Mouse (Mus musculus) lung, embryonic 15.5 days (tissue): ENCODE results near the gene Cep162. TPM values are rescaled to one million over a fixed set of nuclear protein-coding genes. Genes with fewer than 3 reads are reported as not detected.
A peak's percentile ranks its signal among the peaks of the same experiment; 100 is the strongest.

Experiments used
- ATAC-seq: fragments of 200-750 bp; cut with Nextera tagmentation; 2 replicates; pipeline ENCODE4 v1.8.0; 2017; ENCODE audit warnings: moderate number of reproducible peaks, borderline replicate concordance; ENCODE audit not compliant: low FRiP score, low TSS enrichment; ENCODE audit errors: extremely low read depth
- H3K27ac ChIP-seq: fragments of 300-500 bp; sonication (generic); 2 replicates; pipeline ENCODE4 v1.5.1; 2015; ENCODE audit warnings: moderate library complexity, mild to moderate bottlenecking, inconsistent platforms
- H3K27me3 ChIP-seq: fragments of 300-500 bp; sonication (generic); 2 replicates; pipeline ENCODE4 v1.6.1; 2015; ENCODE audit warnings: inconsistent platforms
- H3K36me3 ChIP-seq: fragments of 300-500 bp; sonication (generic); 2 replicates; pipeline ENCODE4 v1.6.1; 2015; ENCODE audit warnings: inconsistent platforms
- H3K4me1 ChIP-seq: fragments of 300-500 bp; sonication (generic); 2 replicates; pipeline ENCODE4 v1.6.1; 2015; ENCODE audit warnings: inconsistent platforms
- H3K4me2 ChIP-seq: fragments of 300-500 bp; sonication (generic); 2 replicates; pipeline ENCODE4 v1.6.1; 2015; ENCODE audit warnings: inconsistent platforms, mild to moderate bottlenecking, moderate library complexity
- H3K4me3 ChIP-seq: fragments of 300-500 bp; sonication (generic); 2 replicates; pipeline ENCODE4 v1.5.1; 2015; ENCODE audit warnings: mild to moderate bottlenecking, inconsistent platforms
- H3K9ac ChIP-seq: fragments of 300-500 bp; sonication (generic); 2 replicates; pipeline ENCODE4 v1.6.1; 2015; ENCODE audit warnings: inconsistent platforms
- H3K9me3 ChIP-seq: fragments of 300-500 bp; sonication (generic); 2 replicates; pipeline ENCODE4 v1.6.1; 2016; ENCODE audit warnings: inconsistent platforms
- WGBS: fragments of 180-500 bp; shearing (Covaris S2); methylation state at CpG from one replicate; pipeline ENCODE4 v1.1.7; 2015; 5-methylcytosine and 5-hydroxymethylcytosine counted together
- polyA plus RNA-seq: library from polyadenylated mRNA; unstranded; fragments of >200 nt; fragmentation: Nextera tagmentation; extraction: Ambion mirVana; gene quantifications from 2 replicates; pipeline ENCODE4 v1.2.1, GENCODE M21; 2015

Gene Cep162
- polyA plus RNA-seq = 6.4 TPM in 2 replicates

DNA sequence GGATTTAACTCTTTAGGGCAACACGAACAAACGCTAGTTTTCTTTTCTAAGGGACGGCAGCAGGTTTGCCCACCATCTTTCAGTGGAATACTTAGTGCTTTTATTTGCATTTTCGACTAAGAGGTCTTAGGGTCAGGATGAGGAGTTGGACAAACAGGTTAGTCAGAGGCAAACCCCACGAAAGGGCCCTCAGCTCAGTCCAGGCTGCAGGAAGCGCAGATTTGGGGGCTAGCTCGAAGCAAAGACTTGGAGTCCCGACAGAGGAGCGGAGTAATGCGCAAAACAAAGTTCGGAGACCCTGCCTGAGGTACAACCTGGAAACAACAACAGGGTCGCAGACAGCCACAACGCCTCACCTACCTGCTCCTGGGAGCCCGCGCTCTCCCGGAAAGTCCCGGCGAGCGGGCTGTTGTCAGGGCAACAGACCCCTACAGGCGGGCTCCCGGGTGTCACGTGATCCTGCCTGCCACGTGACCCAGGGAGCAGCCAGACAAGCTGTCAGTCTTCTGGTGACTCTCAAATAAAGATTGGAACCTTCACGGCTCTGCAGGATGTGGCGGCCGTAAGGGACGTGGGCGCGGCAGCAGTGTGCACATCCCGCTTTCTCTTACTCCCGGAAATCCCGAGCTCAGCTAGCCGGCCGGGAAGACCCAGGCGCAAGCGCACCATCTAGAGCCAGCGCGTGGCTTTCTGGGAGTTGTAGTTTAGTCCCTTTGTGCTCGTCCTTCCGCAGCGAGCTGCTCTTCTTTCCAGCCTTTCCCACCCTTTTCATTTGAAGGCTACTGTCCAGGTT is at the start of gene Cep162:
Cep162 (minus strand) TSS at position 634 of the 793 bp plus-strand sequence.
- ATAC-seq = peak; percentile 98
- Histone ChIP-seq H3K4me1 (0 out of 2 replicates have a peak, but pooled peaks cover 2% of the 10 kb centered on the region), H3K27ac (peak within 1 kb of the TSS; percentile 62), H3K9ac (peak within 1 kb of the TSS; percentile 57), H3K9me3 (no peaks in the 10 kb centered on the region), H3K4me2 (peak within 1 kb of the TSS; percentile 63), H3K36me3 (no peaks in the 10 kb centered on the region), H3K4me3 (peak within 1 kb of the TSS; percentile 60), H3K27me3 (no peaks in the 10 kb centered on the region)
- under 1% methylated on average over 41 of the region's 41 CpGs for WGBS

DNA sequence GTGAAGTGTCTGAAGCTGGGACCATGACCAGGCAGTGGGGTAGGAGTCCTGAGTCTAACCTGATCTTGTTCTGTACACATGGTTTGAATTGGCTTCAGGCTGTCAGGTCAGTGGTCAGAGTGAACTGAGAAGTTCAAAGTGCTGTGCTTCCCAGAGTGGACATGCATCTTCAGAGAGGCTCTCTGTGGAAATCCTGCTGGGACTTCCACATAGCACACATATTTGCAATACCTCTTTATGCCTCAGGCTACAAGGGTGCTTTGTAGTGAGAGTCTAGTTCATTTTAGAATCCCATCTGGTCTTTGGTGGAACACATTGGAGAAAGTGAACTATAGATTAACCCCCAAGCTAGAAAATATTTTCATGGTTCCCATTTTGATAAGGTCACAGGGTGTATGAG is 47.9 kb upstream of the Cep162 start:
- ATAC-seq = no peak
- H3K9me3 ChIP-seq = no peaks in the 10 kb centered on the region
- no peaks in the 10 kb centered on the region for H3K36me3 ChIP-seq
- H3K27me3 ChIP-seq = no peaks in the 10 kb centered on the region
- H3K4me1 ChIP-seq = no peaks in the 10 kb centered on the region
- H3K4me3 ChIP-seq = no peak overlapping the region
- no peak overlapping the region for H3K27ac ChIP-seq
- no peak overlapping the region for H3K4me2 ChIP-seq
- no peak overlapping the region for H3K9ac ChIP-seq

DNA sequence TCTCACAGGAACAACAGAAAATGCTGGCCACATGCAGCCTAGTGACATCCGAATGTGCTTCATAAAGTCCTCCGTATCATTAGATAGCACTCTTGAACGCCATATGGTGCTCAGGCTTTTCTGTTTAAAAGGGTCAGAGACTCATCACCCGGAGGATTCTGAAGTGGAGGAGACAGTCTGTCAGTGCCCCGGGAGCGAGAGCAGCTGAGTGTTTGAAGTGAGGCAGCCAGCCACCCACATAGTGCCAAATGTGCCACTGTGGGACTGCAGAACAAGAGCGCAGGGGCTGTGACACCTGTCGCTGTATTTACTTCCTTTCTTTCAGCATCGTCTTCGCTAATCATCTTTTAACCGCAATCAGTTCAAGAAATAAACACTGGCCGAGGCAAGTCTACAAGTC is 43.6 kb upstream of the Cep162 start:
- Histone ChIP-seq H3K9me3 (no peaks in the 10 kb centered on the region), H3K4me1 (no peaks in the 10 kb centered on the region), H3K36me3 (no peaks in the 10 kb centered on the region), H3K4me3 (no peak overlapping the region), H3K9ac (no peak overlapping the region), H3K4me2 (no peak overlapping the region), H3K27me3 (no peaks in the 10 kb centered on the region), H3K27ac (no peak overlapping the region)
- WGBS = 30% methylated on average over 12 of the region's 12 CpGs
- ATAC-seq = no peak

DNA sequence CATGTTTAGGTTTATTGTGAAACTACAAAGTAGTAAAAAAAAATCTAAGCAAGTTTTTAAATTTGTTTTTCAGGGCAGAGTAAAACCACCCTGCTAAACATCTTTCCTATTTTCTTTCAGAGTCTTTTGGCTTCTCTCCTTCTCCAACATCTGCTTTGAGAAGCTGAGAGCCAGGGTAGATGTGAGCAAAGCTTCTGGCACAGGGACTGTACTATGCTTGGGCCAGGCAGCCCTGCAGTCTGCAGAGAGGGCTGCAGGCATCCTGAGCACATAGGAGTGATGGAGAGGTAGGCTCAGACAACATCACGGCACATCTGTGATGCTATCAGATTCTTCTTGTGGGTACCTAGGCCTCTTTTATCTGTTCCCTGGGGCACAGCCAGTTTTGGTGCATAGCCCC is 42.2 kb upstream of the Cep162 start:
- H3K4me2 ChIP-seq = no peak overlapping the region
- no peaks in the 10 kb centered on the region for H3K4me1 ChIP-seq
- H3K4me3 ChIP-seq = no peak overlapping the region
- no peak overlapping the region for H3K9ac ChIP-seq
- H3K27me3 ChIP-seq = no peaks in the 10 kb centered on the region
- no peak for ATAC-seq
- WGBS = 59% methylated on average over 1 of the region's 1 CpGs
- no peaks in the 10 kb centered on the region for H3K36me3 ChIP-seq
- H3K9me3 ChIP-seq = no peaks in the 10 kb centered on the region
- H3K27ac ChIP-seq = no peak overlapping the region

DNA sequence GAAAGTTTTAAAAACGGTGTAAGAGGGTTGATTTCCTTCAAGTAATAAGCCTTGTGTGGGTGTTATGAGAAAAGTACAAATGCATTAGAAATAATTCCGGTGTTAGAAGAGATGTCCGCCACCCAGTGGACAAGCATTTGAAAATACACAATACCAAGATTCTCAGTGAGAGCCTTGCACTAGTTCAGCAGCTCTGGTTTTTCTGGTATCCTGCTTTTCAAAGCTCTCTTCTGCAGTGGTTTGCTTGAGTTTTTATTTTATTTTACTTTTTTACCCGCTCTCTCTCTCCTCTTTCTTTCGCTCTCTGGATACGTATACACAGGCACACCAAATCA is 327 bp upstream of the Cep162 start:
- Histone ChIP-seq H3K27me3 (no peaks in the 10 kb centered on the region), H3K9ac (peak overlapping the region; percentile 57; the same call in 1 of the 2 replicates), H3K9me3 (no peaks in the 10 kb centered on the region), H3K4me3 (peak overlapping the region; percentile 60), H3K27ac (peak overlapping the region; percentile 62; the same call in 1 of the 2 replicates), H3K4me2 (peak overlapping the region; percentile 63), H3K4me1 (0 out of 2 replicates have a peak, but pooled peaks cover 2% of the 10 kb centered on the region), H3K36me3 (no peaks in the 10 kb centered on the region)
- ATAC-seq = peak; percentile 69
- WGBS = 18% methylated on average over 6 of the region's 6 CpGs

DNA sequence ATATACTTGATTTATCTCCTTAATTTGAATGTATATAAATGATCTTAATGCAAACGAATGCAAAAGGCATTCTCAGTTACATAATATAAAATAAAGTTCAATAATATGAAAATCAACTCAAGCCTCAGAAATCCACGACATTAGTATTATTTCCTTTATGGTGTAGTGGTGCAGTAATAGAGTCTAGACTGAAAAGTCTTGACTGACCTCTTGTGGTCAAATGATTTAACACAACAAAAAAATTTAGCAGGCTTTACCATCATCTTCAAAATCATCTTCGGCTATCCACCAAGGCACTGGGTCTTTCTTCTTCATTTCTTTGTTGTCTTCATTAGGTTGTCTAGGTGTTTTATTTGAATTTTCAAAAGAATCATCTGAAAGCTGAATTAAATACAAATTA is 7.2 kb downstream of the Cep162 start:
- no peak overlapping the region for H3K4me2 ChIP-seq
- ATAC-seq = no peak
- H3K4me3 ChIP-seq = no peak overlapping the region
- H3K9ac ChIP-seq = no peak overlapping the region
- H3K36me3 ChIP-seq = peaks cover 14% of the 10 kb centered on the region; the same call in 1 of the 2 replicates
- no peaks in the 10 kb centered on the region for H3K9me3 ChIP-seq
- H3K27ac ChIP-seq = no peak overlapping the region
- H3K4me1 ChIP-seq = no peaks in the 10 kb centered on the region
- H3K27me3 ChIP-seq = no peaks in the 10 kb centered on the region
- WGBS = 36% methylated on average over 3 of the region's 3 CpGs

DNA sequence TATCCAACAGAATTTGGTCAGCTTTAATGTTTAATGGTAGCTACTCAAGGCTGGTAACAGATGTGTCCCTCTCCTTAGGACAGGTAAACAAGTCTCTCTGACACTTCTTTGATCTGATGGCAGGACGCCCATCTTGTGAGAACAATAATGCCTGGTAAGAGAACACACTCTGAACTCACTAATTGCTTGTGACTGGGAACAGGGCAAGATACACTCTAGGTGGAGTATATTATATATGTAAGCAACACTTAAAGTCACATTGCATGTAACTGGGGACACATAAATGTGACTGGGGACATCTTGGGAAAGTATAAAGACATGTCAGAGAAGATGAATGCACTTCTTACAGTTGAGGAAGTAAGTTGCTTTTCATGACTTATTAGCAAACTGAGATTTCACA is 7.7 kb downstream of the Cep162 start:
- H3K9me3 ChIP-seq = no peaks in the 10 kb centered on the region
- no peak overlapping the region for H3K9ac ChIP-seq
- H3K4me1 ChIP-seq = no peaks in the 10 kb centered on the region
- peaks cover 14% of the 10 kb centered on the region; the same call in 1 of the 2 replicates for H3K36me3 ChIP-seq
- H3K27ac ChIP-seq = no peak overlapping the region
- no peak for ATAC-seq
- no peak overlapping the region for H3K4me2 ChIP-seq
- WGBS = 83% methylated on average over 1 of the region's 1 CpGs
- H3K27me3 ChIP-seq = no peaks in the 10 kb centered on the region
- no peak overlapping the region for H3K4me3 ChIP-seq

DNA sequence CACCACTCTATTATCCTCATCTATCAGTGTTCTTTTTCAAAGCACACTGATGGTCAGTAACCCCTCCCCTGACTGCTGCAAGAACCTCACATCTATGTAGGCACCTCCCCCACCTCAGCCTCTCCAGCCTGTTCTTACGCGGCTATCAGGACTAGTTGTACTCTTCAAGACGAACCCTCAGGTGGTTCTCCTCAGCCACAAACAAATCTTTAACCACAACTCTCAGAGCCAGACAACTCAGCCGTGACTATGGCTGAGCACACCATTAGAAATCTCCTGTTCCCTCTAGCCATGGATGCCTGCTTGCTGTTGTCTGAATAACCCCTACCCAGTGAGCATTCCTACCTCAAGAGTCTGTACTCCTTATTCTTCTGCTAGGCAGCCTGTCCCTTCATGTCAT is 42.1 kb downstream of the Cep162 start:
- ATAC-seq = no peak
- no peak overlapping the region for H3K9ac ChIP-seq
- no peaks in the 10 kb centered on the region for H3K27me3 ChIP-seq
- no peak overlapping the region for H3K4me2 ChIP-seq
- no peak overlapping the region for H3K27ac ChIP-seq
- H3K4me1 ChIP-seq = no peaks in the 10 kb centered on the region
- no peak overlapping the region for H3K4me3 ChIP-seq
- H3K36me3 ChIP-seq = peaks cover 12% of the 10 kb centered on the region; the same call in 1 of the 2 replicates
- WGBS = 71% methylated on average over 4 of the region's 4 CpGs
- H3K9me3 ChIP-seq = no peaks in the 10 kb centered on the region

DNA sequence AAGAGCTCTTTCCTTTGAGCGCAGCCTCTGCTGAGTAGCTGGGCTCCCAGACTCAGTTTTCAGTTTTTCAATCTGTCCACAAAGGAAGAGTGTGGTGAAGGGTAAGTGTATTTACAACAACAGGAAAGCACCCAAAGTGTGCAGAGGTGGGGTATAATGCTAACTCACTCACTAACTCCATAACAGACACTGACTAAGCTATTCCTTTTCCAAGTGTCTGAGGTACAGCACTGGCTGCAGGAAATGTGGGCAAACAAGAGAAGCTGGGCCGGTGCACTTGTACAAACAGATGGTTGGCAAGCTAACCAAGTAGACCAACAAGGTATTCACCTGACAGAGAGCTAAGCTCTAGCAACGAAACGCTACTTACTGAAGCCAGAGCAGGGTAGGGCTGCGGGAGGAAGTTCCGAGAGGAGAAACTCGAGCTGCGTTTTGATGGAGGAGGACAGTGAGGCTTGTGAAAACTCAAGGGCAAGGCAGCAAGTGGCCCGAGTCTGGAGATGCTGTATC is 44.5 kb downstream of the Cep162 start:
- H3K9me3 ChIP-seq = no peaks in the 10 kb centered on the region
- H3K4me1 ChIP-seq = no peaks in the 10 kb centered on the region
- H3K9ac ChIP-seq = no peak overlapping the region
- no peaks in the 10 kb centered on the region for H3K27me3 ChIP-seq
- H3K4me3 ChIP-seq = no peak overlapping the region
- no peak overlapping the region for H3K4me2 ChIP-seq
- H3K27ac ChIP-seq = peak overlapping the region; percentile 68
- peak; percentile 79 for ATAC-seq
- peaks cover 13% of the 10 kb centered on the region; the same call in 1 of the 2 replicates for H3K36me3 ChIP-seq
- 72% methylated on average over 9 of the region's 9 CpGs for WGBS

DNA sequence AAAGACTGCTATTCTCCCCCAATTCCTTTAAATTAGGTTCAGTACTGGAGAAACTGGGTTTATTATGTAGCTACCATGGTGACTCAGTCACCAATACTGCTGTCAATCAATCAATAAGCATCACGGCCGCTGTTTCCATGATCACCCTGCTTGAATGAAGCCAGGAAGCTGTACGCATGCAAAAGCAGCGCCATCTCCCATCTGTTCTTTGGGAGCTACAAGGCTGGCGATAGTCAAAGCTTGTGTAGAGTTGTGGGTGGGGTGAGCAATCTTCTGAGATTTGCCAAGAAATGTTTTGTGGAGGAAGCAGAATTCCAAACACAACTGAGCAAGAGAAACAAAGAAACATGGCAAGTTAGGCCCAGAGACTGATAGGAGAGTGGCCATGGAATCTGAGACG is 52.9 kb downstream of the Cep162 start:
- Histone ChIP-seq H3K27me3 (no peaks in the 10 kb centered on the region), H3K4me3 (no peak overlapping the region), H3K9ac (no peak overlapping the region), H3K36me3 (peaks cover 29% of the 10 kb centered on the region), H3K27ac (no peak overlapping the region), H3K9me3 (no peaks in the 10 kb centered on the region), H3K4me2 (no peak overlapping the region), H3K4me1 (no peaks in the 10 kb centered on the region)
- ATAC-seq = no peak
- 91% methylated on average over 6 of the region's 6 CpGs for WGBS

DNA sequence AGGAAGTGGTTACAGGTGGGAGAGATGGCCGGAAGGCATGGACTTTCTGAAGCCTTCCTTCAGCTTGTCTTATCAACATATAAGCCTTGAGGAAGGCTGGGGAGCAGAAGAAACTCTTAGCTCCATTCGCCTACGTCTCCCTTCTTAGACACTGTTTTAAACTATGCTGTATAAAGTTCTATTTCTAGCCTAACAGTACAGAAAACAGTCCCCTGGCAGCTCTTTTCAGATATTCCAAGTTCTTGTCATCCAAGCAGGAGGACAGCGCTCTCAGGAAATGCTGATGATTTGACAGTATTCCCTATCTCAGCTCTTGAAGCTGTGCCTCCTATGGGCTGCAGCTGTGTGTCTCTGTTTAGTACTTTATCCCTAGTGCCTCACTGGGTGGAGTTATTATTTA is 54.4 kb downstream of the Cep162 start:
- WGBS = 91% methylated on average over 4 of the region's 4 CpGs
- Histone ChIP-seq H3K27ac (no peak overlapping the region), H3K27me3 (no peaks in the 10 kb centered on the region), H3K4me2 (no peak overlapping the region), H3K9ac (no peak overlapping the region), H3K36me3 (peaks cover 27% of the 10 kb centered on the region; the same call in 1 of the 2 replicates), H3K4me1 (no peaks in the 10 kb centered on the region), H3K4me3 (no peak overlapping the region), H3K9me3 (no peaks in the 10 kb centered on the region)
- no peak for ATAC-seq

DNA sequence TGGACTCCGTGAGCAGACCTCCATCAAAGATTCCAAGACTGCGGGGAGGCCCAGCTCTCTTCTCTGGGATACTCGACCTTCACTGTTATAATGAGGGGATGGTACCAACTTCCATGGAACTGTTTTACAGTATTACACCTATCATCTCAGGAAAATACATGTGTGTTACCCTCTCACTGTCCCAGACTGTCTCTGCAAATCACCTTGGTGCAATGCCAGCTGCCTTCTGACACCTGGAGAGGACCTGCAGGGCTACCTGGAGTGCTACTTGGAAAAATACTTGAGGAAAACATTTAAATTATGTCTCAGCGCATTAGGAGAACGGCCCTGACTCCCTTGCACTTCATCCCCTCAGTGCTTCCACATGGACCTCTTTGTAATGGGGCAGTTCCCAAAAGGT is 54.9 kb downstream of the Cep162 start:
- Histone ChIP-seq H3K9me3 (no peaks in the 10 kb centered on the region), H3K27me3 (no peaks in the 10 kb centered on the region), H3K4me2 (no peak overlapping the region), H3K9ac (no peak overlapping the region), H3K36me3 (peaks cover 26% of the 10 kb centered on the region; the same call in 1 of the 2 replicates), H3K4me1 (no peaks in the 10 kb centered on the region), H3K4me3 (no peak overlapping the region), H3K27ac (no peak overlapping the region)
- ATAC-seq = no peak
- WGBS = 86% methylated on average over 5 of the region's 5 CpGs
